Mouse (Mus musculus): ENCODE measurements around the gene 2310034G01Rik.
A peak's percentile ranks its signal among the peaks of the same experiment; 100 is the strongest.

The 2310034G01Rik gene

GRCm38 (mm10) chr19:46357344-46358280 lies 7.5 kb upstream of the 2310034G01Rik start:
- no peak for DNase-seq (ENCODE audit: low read depth, low spot score)

- DNase-seq (ENCODE audit: low read depth, low spot score): peak; percentile 80
Observed at GRCm38 (mm10) chr19:46356701-46357138, 6.6 kb upstream of the 2310034G01Rik start.

GRCm38 (mm10) chr19:46349550-46349949 lies 552 bp downstream of the 2310034G01Rik start:
- DNase-seq (ENCODE audit: low read depth, low spot score): no peak

DNA sequence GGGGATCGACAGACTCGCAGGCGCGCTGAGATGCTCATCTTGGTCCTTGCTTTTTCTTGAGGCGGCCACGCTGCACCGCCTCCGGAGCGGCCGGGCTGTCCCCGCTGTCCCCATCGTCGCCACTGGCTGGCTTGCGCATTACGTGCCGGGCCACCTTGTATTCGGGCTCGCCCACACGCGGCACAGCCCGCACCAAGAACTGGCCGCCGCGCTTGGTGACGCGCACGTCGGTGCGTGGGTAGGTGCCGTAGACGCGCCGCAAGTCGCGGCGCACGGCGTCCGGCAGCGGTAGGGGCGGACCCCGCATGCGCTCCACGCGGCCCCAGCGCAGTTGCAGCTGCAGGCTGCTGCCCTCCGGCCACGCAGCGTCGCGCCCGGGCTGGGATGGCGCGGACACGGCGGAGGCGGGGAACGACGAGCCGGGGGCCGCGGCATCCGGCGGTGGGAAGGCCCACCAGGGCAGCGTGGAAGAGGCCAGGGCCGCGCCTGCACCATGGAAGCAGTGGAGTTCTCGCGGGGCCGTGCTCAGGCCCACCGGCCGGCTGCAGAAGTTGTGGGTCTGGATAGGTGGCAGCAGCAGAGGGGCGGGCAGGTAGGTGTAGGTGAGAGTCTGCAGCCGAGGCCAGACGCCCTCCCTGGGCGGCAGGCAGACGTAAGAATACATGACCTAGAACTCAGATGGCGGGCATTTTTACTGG lies 1.2 kb downstream of the 2310034G01Rik start:
- DNase-seq (ENCODE audit: low read depth, low spot score): peak; percentile 77

DNA sequence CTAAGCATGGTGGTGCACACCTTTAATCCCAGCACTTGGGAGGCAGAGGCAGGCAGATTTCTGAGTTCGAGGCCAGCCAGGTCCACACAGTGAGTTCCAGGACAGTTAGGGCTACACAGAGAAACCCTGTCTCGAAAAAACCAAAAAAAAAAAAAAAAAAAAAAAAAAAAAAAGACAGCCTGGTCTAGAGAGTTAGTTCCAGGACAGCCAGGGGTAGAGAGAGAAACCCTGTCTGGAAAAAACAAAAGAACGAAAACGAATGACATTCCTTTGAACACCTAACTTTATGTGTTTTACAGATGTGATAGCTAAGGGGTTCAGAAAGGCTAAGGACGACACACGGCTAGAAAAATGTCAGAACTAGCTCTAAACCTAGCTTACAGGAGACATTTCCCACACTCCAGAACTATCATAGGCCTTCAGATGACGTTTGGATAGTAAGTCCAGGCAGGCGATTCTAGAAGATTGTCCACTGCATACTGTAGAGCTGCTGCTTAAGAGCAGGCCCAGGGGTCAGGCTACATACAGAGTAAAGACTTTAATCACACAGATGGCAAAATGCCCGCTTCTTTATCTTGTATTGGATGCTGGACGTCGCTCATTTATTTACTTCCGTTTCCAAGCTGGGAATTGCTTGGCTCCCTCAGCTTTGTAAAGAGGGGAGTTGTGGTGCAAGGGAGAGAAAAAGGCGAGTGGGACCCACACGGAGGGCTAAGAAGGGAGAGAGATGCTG lies 2.0 kb downstream of the 2310034G01Rik start:
- no peak for DNase-seq (ENCODE audit: low read depth, low spot score)

DNA sequence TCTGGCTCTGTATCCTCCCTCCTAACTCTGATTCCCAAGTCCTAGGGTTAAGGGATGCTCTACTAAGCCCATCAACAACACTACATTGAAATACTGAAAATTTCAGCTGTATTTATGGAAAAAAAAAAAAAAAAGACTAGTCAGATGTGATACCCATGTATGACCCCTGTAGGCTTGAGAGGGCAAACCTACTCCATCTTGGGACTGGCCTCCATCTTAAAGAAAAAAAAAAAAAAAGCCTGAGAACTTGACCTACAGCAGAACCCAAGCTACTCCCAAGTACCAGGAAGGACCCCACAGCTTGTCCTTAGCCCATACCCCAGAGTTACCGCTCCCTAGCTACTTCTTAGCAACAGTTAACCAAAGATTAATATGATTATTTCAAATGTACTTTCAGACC lies 3.0 kb downstream of the 2310034G01Rik start:
- no peak for DNase-seq (ENCODE audit: low read depth, low spot score)

DNA sequence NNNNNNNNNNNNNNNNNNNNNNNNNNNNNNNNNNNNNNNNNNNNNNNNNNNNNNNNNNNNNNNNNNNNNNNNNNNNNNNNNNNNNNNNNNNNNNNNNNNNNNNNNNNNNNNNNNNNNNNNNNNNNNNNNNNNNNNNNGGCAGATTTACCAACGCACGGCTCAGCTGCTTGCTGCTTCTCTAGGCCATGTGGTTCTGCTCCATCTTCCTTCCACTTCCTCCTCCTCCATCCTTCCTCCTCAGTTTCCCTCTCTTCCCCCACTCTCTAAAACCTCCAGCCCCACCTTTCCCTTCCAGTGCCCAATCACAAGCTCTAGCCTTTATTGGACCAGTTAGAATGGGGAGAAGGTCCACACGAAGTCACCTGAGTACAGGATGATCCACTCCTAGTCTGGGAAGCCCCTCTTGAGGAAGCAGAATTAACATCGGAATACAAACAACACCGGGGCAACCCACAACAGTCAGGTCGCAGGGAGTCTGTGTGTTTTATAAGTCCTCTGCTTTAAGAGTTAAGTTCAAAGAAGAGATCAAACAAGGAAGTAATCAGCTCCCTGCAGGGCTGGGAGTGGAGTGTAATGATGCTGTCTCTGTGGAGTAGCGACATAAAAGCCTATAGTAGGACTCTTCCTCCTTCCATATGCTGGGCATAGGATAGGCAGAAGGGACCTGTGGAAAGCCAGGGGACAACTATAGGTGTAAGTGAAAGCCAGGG lies 5.2 kb downstream of the 2310034G01Rik start:
- no peak for DNase-seq (ENCODE audit: low read depth, low spot score)

GRCm38 (mm10) chr19:46339287-46339971 lies 10.7 kb downstream of the 2310034G01Rik start:
- DNase-seq (ENCODE audit: low read depth, low spot score): peak; percentile 48

GRCm38 (mm10) chr19:46338942-46339286 lies 11.2 kb downstream of the 2310034G01Rik start:
- no peak for DNase-seq (ENCODE audit: low read depth, low spot score)

GRCm38 (mm10) chr19:46338331-46338936 lies 11.7 kb downstream of the 2310034G01Rik start, which contains the start of gene Cuedc2:
Gene Cuedc2, minus strand, starts transcription at chr19:46338702.
- peak; percentile 94 for DNase-seq (ENCODE audit: low read depth, low spot score)

DNA sequence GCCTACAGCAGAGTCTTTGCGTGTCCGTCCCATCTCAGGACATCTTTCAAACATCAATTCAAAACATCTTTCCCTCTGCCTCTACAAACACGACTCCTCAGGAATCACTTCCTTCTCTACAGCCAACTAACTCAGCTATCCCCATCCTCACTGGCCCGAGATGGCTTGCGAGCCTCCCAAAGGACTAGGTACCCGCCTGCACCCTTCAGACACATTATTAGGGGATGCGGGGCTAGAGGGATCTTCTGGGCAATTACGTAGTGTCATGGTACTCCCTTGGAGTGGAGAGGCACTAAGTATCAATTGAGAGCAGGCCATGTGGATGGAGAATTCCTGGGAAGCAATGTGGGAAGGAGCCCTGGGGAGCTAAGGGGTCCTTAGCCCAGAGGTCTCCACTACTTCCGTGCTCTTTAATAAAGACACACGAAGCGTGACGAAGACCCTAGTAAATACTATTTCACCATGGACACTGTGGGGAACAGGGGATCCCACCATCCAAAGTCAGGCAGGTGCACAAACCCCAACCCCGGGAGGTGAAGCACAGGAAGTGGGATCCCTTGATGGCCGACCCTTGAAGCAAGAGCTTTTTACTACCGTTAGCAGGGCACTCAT lies 12.3 kb downstream of the 2310034G01Rik start:
- no peak for DNase-seq (ENCODE audit: low read depth, low spot score)

DNA sequence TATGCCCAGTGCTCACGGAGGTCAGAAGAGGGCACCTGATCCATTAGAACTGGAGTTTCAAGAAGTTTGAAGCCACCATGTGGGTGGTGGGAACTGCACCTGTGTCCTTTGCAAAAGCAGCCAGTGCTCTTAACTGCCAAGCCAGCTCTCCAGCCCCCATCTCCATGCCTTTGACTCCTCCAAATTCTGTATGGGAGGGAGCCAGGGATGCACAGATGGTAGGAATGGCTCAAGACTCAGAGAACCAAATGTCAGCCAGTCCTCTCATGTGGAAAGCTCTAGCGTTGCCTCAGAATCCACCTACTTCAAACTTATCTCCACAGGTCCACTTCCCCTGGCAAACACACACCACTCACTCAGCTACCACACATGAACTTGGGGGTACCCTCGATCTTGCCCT lies 16.2 kb downstream of the 2310034G01Rik start:
- no peak for DNase-seq (ENCODE audit: low read depth, low spot score)

GRCm38 (mm10) chr19:46332721-46333339 lies 17.3 kb downstream of the 2310034G01Rik start:
- DNase-seq (ENCODE audit: low read depth, low spot score): no peak

GRCm38 (mm10) chr19:46331936-46332335 lies 18.2 kb downstream of the 2310034G01Rik start:
- no peak for DNase-seq (ENCODE audit: low read depth, low spot score)

GRCm38 (mm10) chr19:46331326-46331725 lies 18.8 kb downstream of the 2310034G01Rik start:
- no peak for DNase-seq (ENCODE audit: low read depth, low spot score)

DNA sequence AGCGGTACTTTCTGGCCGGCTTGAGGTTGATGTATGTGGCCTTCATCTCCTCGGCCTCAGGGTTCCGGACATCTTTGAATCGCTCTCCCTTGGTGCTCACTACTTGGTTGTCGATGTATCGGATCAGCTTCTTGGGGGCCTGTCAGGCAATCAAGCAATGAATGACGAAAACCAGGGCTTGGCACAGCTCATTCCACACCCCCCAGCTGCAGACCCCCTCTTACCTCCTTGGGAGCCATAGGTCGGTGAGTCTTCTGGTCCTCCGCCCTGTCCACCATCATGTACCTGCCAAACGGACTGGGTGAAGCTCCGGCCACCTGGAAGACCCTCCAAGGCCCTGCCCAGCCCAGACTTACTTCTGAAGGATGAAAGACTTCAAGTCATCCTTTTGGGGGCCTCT lies 19.4 kb downstream of the 2310034G01Rik start:
- DNase-seq (ENCODE audit: low read depth, low spot score): no peak

DNA sequence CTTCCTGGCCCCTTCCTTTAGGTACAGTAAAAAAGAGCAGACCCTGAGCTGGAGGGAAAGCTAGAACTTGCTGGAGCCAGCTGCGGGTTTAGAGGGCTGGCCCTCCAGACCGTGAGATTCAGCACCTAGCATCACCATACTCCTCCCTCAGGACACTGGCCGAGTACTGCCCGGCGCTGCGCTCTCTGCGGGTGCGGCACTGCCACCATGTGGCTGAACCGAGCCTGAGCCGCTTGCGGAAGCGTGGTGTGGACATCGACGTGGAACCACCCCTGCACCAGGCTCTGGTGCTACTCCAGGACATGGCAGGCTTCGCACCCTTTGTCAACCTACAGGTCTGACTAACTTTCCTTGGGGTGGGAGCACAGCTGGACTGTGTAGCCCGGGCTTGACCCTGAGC lies 20.2 kb downstream of the 2310034G01Rik start:
- peak; percentile 41 for DNase-seq (ENCODE audit: low read depth, low spot score)

DNA sequence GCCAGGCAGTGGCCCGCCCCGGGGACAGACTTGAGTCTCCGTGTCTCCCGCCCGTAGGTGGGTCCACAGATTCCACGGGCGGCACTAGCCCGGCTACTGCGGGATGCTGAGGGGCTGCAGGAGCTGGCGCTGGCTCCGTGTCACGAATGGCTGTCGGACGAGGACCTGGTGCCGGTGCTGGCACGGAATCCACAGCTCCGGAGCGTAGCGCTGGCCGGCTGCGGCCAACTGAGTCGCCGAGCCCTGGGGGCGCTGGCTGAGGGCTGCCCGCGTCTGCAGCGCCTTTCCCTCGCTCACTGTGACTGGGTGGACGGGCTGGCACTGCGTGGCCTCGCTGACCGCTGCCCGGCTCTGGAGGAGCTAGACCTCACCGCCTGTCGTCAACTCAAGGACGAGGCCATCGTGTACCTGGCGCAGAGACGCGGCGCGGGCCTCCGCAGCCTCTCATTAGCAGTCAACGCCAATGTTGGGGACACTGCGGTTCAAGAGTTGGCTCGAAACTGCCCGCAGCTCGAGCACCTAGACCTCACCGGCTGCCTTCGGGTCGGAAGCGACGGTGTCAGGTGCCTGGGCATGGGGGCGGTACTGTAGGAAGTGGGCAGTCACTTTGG lies 21.0 kb downstream of the 2310034G01Rik start:
- no peak for DNase-seq (ENCODE audit: low read depth, low spot score)

Measured in skeletal muscle tissue, adult 2 months (tissue).